Mouse (Mus musculus): ENCODE data around the gene 1700010B08Rik. TPM values are rescaled to one million over a fixed set of nuclear protein-coding genes. Genes with fewer than 3 reads are reported as not detected.

Gene 1700010B08Rik
- not detected in 2 replicates for polyA plus RNA-seq (2012; rRNA removed; ENCODE audit: low replicate concordance)

GRCm38 (mm10) chr2:173719115-173719514 is at the start of gene 1700010B08Rik:
TSS of gene 1700010B08Rik (plus strand) at chr2:173719415.

GRCm38 (mm10) chr2:173737222-173737989 is 18.2 kb downstream of the 1700010B08Rik start, which contains the start of gene Vapb:
TSS of gene Vapb (plus strand) at chr2:173737511.

Other genes with a start within 250 kb of the 1700010B08Rik start
- gene 1700021F07Rik, start 196.8 kb upstream of the 1700010B08Rik start, polyA plus RNA-seq (2012; rRNA removed; ENCODE audit: low replicate concordance) = not detected in 2 replicates
- gene Ankrd60, start 141.1 kb upstream of the 1700010B08Rik start, polyA plus RNA-seq (2012; rRNA removed; ENCODE audit: low replicate concordance) = not detected in 2 replicates
- 11.3 and 20.3 TPM in 2 replicates for gene Rab22a, start 59.7 kb upstream of the 1700010B08Rik start, polyA plus RNA-seq (2012; rRNA removed; ENCODE audit: low replicate concordance)
- 19.0 and 25.5 TPM in 2 replicates for gene Vapb, start 18.1 kb downstream of the 1700010B08Rik start, polyA plus RNA-seq (2012; rRNA removed; ENCODE audit: low replicate concordance)